Mouse (Mus musculus) effector memory CD4-positive, alpha-beta T cell, adult 5 months (primary cell): ENCODE results near the gene Hmgcs1. TPM values are rescaled to one million over a fixed set of nuclear protein-coding genes. Genes with fewer than 3 reads are reported as not detected.

ENCODE experiments used
- polyA plus RNA-seq: library from polyadenylated mRNA; unstranded; fragments of 100-300 nt; shearing (Covaris generic); gene quantifications from one replicate; pipeline ENCODE4 v1.2.1, GENCODE M21; 2017

Gene Hmgcs1
- polyA plus RNA-seq = 86.2 TPM

DNA sequence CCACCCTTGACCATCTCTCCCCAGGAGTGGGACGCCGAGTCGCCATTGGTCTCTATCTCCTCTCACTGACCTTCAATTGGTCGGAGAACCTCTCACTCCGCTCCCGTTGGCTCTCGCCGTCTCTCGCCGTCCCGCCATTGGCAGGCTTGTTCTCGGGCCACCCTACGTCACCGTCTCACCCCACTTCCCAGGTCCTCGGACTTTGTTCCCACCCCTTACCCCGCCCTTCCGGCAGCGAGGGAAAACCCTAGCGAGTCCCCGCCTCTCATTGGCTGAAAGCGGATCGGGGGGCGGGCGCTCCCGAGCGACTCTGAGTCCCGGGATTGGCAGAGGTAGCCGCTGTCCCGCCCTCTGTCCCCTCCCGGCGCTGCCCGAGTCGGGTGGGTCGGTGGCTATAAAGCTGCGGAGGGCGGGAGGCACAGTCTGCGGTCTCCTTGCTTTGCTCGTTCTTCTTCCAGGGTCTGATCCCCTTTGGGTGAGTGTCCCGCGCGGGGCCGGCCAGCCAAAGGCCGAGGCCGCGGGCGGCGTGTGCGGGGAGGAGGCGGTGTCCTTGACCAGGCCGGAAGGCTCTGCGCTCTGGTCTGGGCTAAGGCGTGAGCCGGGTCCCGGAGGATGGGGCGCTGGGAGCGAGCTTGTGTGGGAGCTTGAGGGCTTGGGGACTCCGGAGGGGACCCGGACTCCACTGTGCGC lies at the start of gene Hmgcs1:
Hmgcs1 (plus strand) TSS at position 341 of the 690 bp plus-strand sequence.

DNA sequence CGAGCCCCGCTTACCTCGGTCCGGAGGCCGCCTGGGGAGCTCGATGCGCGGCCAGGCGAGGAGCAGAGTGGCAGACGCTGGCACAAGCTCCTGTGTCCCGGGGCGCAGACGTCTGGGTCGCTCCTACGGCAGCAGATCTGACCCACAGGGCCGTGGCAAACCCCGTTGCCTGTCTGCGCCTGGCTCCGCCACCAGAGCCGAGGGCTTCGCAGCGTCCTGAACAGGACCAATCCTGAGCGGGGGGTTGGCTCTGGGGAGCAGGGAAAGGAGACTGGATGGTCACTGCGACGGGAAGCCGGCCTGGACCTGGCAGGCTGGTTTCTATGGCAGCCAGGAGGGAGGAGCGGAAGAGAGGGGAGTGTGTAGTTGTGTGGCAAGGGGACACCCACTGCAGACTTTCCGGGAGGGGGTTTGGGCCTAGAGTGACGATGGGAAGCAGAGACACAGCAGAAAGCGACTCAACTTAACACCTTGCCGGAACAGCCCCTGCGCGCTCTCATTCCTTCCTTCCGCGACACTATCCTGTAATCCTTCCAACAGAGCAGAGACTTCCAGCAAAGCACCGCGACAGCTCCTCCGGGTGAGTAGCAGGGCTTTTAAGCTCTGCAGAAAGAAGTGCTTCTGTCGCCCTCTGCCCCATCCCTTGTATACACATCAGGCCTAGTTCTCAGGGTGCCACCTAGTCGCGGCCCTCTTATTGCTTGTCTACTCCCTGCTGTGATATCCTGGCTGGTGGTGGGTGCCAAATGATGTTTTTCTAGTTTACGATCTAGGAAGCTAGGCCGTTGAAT lies 65.7 kb downstream of the Hmgcs1 start, which contains the start of gene Nim1k:
Nim1k (minus strand) TSS at position 202 of the 791 bp plus-strand sequence.

Other genes starting within 250 kb of the Hmgcs1 start
- 84.3 TPM for gene 4833420G17Rik, start 227.6 kb upstream of the Hmgcs1 start, polyA plus RNA-seq
- 1.8 TPM for gene Tmem267, start 202.3 kb upstream of the Hmgcs1 start, polyA plus RNA-seq
- 0.56 TPM for gene 3110070M22Rik, start 202.0 kb upstream of the Hmgcs1 start, polyA plus RNA-seq
- not detected for gene Ccl28, start 66.6 kb upstream of the Hmgcs1 start, polyA plus RNA-seq
- gene Nim1k, start 65.5 kb downstream of the Hmgcs1 start, polyA plus RNA-seq = 0.07 TPM
- gene Zfp131, start 100.5 kb downstream of the Hmgcs1 start, polyA plus RNA-seq = 64.9 TPM
- gene AF067063, start 139.8 kb downstream of the Hmgcs1 start, polyA plus RNA-seq = not detected
- gene D13Ertd608e, start 145.6 kb downstream of the Hmgcs1 start, polyA plus RNA-seq = not detected
- gene Tcstv1, start 204.4 kb downstream of the Hmgcs1 start, polyA plus RNA-seq = not detected
- not detected for gene Gm21761, start 238.9 kb downstream of the Hmgcs1 start, polyA plus RNA-seq